Mouse (Mus musculus): ENCODE data around the gene Hoxa3.

Hoxa3 gene

GRCm38 (mm10) chr6:52183311-52184080, 29.6 kb downstream of the Hoxa3 start:
- no peak for DNase-seq (ENCODE audit: low spot score)

- DNase-seq (ENCODE audit: low spot score) = no peak
These were observed 30.3 kb downstream of the Hoxa3 start for GRCm38 (mm10) chr6:52182793-52183192.

DNA sequence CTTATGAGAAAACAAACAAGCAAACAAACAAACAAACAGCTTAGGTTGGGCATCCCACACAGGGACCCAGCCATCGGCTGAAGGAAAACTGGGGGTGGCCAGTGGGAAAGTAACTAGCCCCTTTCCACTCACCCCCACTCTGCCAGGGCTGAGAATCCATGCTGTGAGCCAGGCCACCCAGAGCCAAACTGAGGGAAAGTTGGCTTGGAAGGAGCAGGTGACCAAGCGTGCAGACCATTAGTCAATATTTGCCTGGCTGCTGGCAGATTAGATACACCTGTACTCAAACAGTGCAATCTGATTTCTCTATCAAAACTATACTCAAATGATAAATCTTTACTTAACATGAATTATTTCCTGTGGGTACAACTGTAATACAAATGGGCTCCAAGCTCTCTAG, 31.1 kb downstream of the Hoxa3 start:
- DNase-seq (ENCODE audit: low spot score) = no peak

- DNase-seq (ENCODE audit: low spot score) = no peak
These were observed 32.4 kb downstream of the Hoxa3 start for GRCm38 (mm10) chr6:52180726-52181125.

GRCm38 (mm10) chr6:52180213-52180710, 32.9 kb downstream of the Hoxa3 start:
- DNase-seq (ENCODE audit: low spot score) = no peak

DNA sequence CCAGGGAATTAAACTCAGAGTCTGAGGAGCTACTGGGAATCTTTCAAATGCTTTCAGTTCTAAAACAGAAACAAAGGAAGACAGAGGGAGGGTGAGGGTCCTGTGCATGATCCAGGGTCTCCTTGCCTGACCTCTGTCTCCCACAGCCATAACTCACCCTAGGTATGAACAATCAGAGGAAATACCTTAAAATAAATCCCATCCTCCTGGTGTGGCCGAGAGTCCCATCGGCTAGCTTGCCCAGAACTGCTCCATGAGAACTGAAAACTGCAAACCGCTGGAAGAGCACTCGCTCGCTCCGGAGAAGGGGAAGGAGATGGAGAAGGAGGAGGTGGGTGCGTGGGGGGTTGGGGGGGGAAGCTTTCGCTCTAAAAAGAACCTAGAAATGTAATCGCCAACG, 33.4 kb downstream of the Hoxa3 start:
- no peak for DNase-seq (ENCODE audit: low spot score)

DNA sequence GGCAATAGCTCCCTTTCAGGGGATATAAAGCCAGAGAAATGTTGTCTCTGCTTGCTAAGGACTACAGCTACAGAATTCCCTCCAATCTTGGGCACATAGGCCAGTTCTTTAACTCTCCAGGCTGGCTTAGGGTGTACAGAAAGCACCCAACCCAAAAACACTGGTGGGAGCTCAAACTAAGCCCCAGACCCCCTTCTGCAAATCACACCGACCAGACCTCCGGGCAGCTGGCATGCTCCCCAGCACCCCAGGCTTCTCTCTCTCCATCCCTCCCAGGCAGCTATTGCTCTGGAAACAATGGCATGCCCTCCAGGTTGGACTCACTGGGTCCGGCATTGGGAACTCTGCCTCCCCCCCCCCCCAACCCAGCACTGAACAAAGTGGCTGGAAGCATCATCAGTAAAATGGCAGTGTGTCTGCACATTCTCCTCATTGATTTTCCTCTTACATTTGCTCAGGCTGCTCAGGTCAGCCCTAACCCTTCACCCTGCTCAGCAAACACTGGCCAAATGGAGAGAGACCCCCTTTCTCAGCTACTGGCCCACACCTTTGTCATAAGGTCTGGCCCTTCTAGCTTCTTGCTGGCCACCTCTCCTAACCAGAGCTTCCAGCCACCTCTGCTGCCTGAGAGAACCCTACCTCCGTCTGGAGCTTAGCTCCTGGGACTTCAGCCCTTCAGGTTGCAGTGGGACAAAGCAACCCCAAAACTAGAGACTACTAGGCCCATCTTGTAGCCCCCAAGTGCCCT, 34.0 kb downstream of the Hoxa3 start:
- no peak for DNase-seq (ENCODE audit: low spot score)

GRCm38 (mm10) chr6:52177806-52178205, 35.3 kb downstream of the Hoxa3 start:
- no peak for DNase-seq (ENCODE audit: low spot score)

- DNase-seq (ENCODE audit: low spot score) = no peak
These were observed 35.9 kb downstream of the Hoxa3 start, which contains the start of gene 5730596B20Rik for GRCm38 (mm10) chr6:52177061-52177735. 5730596B20Rik (plus strand) TSS chr6:52177498.

DNA sequence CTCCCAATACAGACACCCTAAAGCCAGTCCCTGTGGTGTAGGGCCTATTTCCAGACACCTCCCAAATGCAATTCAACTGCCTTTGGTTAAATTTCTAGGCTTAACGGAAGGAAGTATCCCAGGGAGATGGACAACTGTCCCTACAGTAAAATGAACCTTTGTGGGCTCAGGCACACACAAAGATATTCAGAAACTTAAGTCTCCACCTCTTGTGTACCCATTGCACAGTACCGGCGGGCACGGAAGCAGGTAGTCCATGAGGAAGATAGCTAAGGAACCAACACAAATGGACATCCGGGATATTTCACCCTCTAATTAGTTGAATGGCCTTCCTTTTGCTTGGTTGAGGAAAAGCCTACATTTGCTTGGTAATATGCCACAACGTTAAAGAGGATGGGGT, 36.7 kb downstream of the Hoxa3 start:
- DNase-seq (ENCODE audit: low spot score) = no peak

GRCm38 (mm10) chr6:52175864-52176263, 37.3 kb downstream of the Hoxa3 start:
- no peak for DNase-seq (ENCODE audit: low spot score)

GRCm38 (mm10) chr6:52174968-52175751, 38.0 kb downstream of the Hoxa3 start:
- DNase-seq (ENCODE audit: low spot score) = no peak

DNA sequence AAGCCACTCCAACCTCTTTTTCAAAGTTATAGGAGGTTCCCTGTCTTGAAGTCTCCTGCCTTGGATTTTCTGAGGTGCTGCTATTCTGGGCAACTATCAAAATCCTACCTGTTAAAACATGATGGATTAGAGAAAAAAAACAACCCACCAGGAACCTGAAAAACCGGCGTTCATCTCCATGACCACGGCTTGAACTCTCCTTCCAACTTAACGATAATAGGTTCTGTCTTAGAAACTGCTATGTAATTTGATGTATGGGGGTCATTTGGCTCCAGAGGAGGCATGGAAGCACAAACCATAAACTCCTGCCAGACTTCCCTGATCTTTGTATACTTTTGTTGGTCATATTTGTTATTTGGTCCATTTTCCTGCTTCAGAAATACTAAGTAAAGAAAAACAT, 39.5 kb downstream of the Hoxa3 start:
- no peak for DNase-seq (ENCODE audit: low spot score)

- peak; percentile 88 for DNase-seq (ENCODE audit: low spot score)
These were observed 40.6 kb downstream of the Hoxa3 start for GRCm38 (mm10) chr6:52172501-52172900.

DNA sequence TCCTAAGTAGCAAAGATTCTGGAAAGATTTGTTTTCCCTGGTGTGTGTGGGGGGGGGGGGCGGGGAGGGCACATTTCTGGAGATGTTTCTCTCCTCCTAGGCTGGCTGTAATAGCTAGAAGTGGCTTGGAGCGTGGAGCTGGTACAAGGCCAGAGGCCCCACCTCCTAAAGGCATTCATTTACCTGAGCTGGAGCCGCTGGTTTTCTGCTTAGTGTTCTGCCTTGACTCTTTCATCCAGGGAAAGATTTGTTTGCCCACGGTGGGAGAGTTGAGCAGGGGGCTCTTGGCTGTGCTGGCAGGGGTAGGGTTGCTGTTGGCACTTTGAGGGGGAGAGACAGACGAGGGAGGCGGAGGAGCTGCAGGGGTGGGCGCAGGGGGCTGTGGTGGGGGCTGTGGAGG, 41.2 kb downstream of the Hoxa3 start:
- DNase-seq (ENCODE audit: low spot score) = no peak

- peak; percentile 65 for DNase-seq (ENCODE audit: low spot score)
These were observed 41.8 kb downstream of the Hoxa3 start for GRCm38 (mm10) chr6:52171331-52171730.

DNA sequence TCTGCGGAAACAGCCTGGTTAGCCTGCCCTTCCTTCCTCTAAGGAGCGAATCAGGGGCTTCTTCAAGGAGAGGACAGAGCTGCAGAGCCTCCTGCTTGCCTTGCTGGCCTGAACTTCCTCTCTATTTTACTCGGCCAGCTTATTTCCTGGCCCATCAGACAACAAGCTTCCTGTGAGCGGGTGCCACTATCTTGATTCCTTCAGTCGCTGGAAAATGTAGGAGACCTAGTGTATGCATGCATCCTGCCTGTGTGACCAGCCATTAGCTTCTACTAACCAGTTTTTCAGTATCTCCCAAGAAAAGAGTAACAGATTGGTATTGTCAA, 42.3 kb downstream of the Hoxa3 start:
- no peak for DNase-seq (ENCODE audit: low spot score)

DNA sequence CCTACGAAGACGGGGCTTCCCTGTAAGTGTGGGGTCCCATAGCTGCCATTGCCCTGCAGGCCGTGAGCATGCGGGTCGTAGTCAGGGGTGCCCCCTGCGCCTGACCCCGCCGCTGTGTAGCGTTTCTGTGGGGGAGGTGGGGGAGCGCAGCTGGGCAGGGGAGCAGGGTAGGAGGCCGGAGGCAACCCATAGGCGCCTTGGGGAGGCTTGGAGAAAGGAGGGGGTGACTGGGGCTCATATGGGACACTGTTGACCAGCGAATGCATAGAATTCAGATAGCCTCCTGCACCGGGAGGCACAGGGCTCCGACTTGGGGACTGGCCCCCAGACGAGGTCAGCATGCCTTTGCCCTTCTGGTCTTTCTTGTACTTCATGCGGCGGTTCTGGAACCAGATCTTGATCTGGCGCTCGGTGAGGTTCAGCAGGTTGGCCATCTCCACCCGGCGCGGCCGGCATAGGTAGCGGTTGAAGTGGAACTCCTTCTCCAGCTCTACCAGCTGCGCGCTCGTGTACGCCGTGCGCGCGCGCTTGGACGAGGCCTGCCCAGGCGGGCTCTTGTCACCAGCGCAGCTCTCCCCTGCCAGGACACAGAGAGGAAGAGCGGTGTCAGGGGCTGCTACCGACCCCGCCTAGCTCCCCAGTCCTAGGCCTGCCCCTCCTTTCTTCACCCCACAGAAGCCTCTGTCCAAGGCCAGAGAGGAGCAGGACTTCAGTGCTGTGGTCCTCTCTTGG, 42.8 kb downstream of the Hoxa3 start:
- no peak for DNase-seq (ENCODE audit: low spot score)

DNA sequence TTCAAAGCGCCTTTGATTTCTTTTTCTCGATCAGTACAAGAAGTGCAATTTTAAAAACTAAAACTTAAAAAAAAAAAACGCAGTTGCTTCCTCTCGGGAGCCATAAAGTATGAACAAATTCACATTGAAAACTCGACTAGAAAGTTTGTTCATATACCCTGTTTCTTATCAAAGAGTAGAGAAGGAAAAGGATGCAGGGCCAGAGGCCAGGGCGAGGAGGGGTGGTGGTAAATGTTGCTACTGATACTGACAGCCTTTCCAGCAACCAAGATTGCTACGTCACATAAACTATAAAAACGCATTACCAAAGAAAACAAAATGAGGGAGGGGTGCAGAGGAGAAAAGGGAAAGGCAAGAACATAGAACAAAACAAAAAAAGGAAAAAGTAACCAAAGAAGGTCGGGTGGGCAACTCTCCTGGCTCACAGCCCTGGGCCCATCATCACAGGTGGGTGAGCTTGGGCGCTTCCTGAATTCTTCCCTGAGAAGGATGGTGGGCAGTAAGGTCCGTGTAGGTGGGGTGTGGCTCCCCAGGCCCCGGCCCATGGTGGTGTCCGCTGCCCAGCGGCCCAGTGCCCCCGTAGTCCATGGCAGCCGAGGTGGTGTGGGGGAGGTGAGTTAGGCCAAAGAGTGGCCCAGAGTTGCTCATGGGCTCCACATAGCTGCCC, 43.5 kb downstream of the Hoxa3 start:
- DNase-seq (ENCODE audit: low spot score) = no peak

DNA sequence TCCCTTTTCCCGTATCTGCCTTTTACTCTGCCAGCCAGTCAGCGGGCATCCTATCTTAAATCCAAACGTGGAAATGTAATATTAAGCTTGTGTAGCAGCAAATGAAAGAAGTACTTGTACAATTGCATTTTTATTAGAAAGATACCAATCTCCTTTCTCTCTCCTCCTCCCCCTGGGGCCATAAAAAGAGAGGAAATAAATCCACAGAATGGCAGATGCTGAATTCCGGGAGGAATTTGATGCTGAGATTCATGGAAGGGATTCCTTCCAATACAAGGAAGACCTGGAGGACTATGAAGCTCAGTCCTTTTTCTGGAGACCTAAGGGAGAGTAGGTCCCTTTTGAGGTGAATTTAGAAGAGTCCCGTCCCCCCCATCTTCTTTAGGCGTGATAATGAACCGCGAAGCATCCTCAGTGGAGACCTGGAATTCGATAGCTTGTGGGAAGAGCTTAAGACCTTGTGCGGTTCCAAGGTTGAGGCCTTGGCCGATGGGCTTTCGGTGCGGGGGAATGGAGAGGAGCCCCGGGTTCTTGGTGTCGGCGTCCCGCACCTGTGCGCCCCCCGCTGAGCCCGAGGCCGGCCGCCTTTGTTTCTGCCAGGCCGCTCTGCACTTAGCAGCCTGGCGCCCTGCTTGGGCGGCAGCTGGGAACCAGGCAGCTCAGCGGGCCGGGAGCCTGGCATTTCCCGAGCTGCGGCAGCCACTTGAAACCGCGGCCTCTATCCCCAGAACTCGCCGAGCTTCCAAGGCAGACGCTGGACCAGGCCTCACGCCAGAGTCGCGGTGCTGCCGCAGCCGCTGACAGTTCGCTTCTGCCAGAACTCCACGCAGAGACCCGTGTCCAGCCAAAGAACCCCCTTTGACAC, 44.7 kb downstream of the Hoxa3 start:
- DNase-seq (ENCODE audit: low spot score) = peak; percentile 81
